Mouse (Mus musculus): ENCODE measurements at regions not wholly inside any gene's neighbourhood (a gene's known extent, or its start where the extent isn't known, plus 50 kb on each side); places are given as distances from the start of the nearest gene placed in this dataset.

GRCm38 (mm10) chr4:148747315-148747644 lies 56.9 kb upstream of the Casz1 start:
- no peak overlapping the region for H3K4me3 ChIP-seq
- DNase-seq, result peak in 1 of 2 experiments; percentile 27
- WGBS, result 50% methylated on average over 7 of the region's 7 CpGs
- peaks cover 3% of the 10 kb centered on the region; the same call in 1 of the 2 replicates for H3K4me1 ChIP-seq (ENCODE audit: control insufficient read depth, insufficient read depth, low read length)
- H3K27ac ChIP-seq, result peak overlapping the region; percentile 78
- H3K27me3 ChIP-seq (ENCODE audit: control insufficient read depth, insufficient read depth, low read length), result no peaks in the 10 kb centered on the region
- no peaks in the 10 kb centered on the region for H3K36me3 ChIP-seq (ENCODE audit: control insufficient read depth, insufficient read depth, low read length)
- no peak for TF ChIP-seq POLR2A (IDR thresholded peaks at IDR 0.05; ENCODE audit: insufficient read depth, low read depth, low read length)
- TF ChIP-seq EP300 (IDR thresholded peaks at IDR 0.05; ENCODE audit: insufficient read depth, low read depth, low read length), result 0 out of 2 replicates have a peak, but pooled peaks have one; percentile 1
- peak; percentile 18 for TF ChIP-seq CTCF (IDR thresholded peaks at IDR 0.05)
- no peak overlapping the region for H3K9ac ChIP-seq (ENCODE audit: low read depth, low read length)
- no peaks in the 10 kb centered on the region for H3K79me2 ChIP-seq (replicated peaks; ENCODE audit: control insufficient read depth, insufficient read depth, low read length)
- intact Hi-C loops (cut with DNase I), result loop anchor here (2.0 kb wide), 2 partner anchors 36 to 58 kb away; partner anchors contain the start of gene Casz1

DNA sequence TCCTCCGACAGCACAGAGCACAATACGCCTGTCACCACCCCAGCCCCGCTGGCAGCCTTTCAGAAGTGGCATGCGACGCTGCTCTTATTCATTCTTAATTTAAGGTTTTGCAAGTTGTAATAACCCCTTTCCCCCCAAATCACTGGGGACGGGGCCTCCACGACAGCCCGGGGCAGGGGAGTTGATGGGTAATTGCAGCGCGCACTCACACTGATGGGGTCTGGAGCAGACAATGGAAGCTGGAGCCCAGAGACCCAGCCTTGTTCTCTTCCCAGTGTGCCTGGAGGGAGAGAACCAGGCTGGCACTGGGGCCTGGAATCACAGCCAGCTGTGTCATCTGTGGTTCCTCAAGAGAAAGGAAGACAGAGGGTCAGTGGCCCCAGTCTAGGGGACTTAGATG lies 54.2 kb upstream of the Casz1 start:
- no peak for DNase-seq
- WGBS, result 68% methylated on average over 10 of the region's 10 CpGs

GRCm38 (mm10) chr4:148751591-148751990 lies 52.6 kb upstream of the Casz1 start:
- WGBS, result 44% methylated on average over 7 of the region's 7 CpGs
- H3K36me3 ChIP-seq (ENCODE audit: control insufficient read depth, insufficient read depth, low read length), result no peaks in the 10 kb centered on the region
- intact Hi-C loops (cut with DNase I), result no loop called here
- H3K27me3 ChIP-seq (ENCODE audit: control insufficient read depth, insufficient read depth, low read length), result no peaks in the 10 kb centered on the region
- H3K9ac ChIP-seq (ENCODE audit: low read depth, low read length), result no peak overlapping the region
- no peak overlapping the region for H3K27ac ChIP-seq
- H3K79me2 ChIP-seq (replicated peaks; ENCODE audit: control insufficient read depth, insufficient read depth, low read length), result no peaks in the 10 kb centered on the region
- DNase-seq, result no peak
- TF ChIP-seq POLR2A (IDR thresholded peaks at IDR 0.05; ENCODE audit: insufficient read depth, low read depth, low read length), result no peak
- no peak for TF ChIP-seq CTCF (IDR thresholded peaks at IDR 0.05)
- TF ChIP-seq EP300 (IDR thresholded peaks at IDR 0.05; ENCODE audit: insufficient read depth, low read depth, low read length), result no peak
- H3K4me1 ChIP-seq (ENCODE audit: control insufficient read depth, insufficient read depth, low read length), result peaks cover 3% of the 10 kb centered on the region; the same call in 1 of the 2 replicates
- no peak overlapping the region for H3K4me3 ChIP-seq

More for the DNA sequence above, 54.2 kb upstream of the Casz1 start:
- peaks cover 3% of the 10 kb centered on the region; the same call in 1 of the 2 replicates for H3K4me1 ChIP-seq (ENCODE audit: control insufficient read depth, insufficient read depth, low read length)
- H3K79me2 ChIP-seq (replicated peaks; ENCODE audit: control insufficient read depth, insufficient read depth, low read length), result no peaks in the 10 kb centered on the region
- H3K27ac ChIP-seq, result no peak overlapping the region
- intact Hi-C loops (cut with DNase I), result no loop called here
- H3K9ac ChIP-seq (ENCODE audit: low read depth, low read length), result no peak overlapping the region
- H3K4me3 ChIP-seq, result no peak overlapping the region
- H3K36me3 ChIP-seq (ENCODE audit: control insufficient read depth, insufficient read depth, low read length), result no peaks in the 10 kb centered on the region
- TF ChIP-seq CTCF (IDR thresholded peaks at IDR 0.05) (no peak), EP300 (IDR thresholded peaks at IDR 0.05; ENCODE audit: insufficient read depth, low read depth, low read length) (no peak), POLR2A (IDR thresholded peaks at IDR 0.05; ENCODE audit: insufficient read depth, low read depth, low read length) (no peak)
- no peaks in the 10 kb centered on the region for H3K27me3 ChIP-seq (ENCODE audit: control insufficient read depth, insufficient read depth, low read length)

GRCm38 (mm10) chr4:148752360-148753093 lies 51.7 kb upstream of the Casz1 start:
- TF ChIP-seq CTCF (IDR thresholded peaks at IDR 0.05), result no peak
- TF ChIP-seq POLR2A (IDR thresholded peaks at IDR 0.05; ENCODE audit: insufficient read depth, low read depth, low read length), result no peak
- no peak for TF ChIP-seq EP300 (IDR thresholded peaks at IDR 0.05; ENCODE audit: insufficient read depth, low read depth, low read length)
- H3K79me2 ChIP-seq (replicated peaks; ENCODE audit: control insufficient read depth, insufficient read depth, low read length), result no peaks in the 10 kb centered on the region
- intact Hi-C loops (cut with DNase I), result no loop called here
- WGBS, result 89% methylated on average over 14 of the region's 14 CpGs
- H3K27me3 ChIP-seq (ENCODE audit: control insufficient read depth, insufficient read depth, low read length), result no peaks in the 10 kb centered on the region
- no peak overlapping the region for H3K27ac ChIP-seq
- DNase-seq, result no peak
- no peaks in the 10 kb centered on the region for H3K36me3 ChIP-seq (ENCODE audit: control insufficient read depth, insufficient read depth, low read length)
- no peaks in the 10 kb centered on the region for H3K4me1 ChIP-seq (ENCODE audit: control insufficient read depth, insufficient read depth, low read length)
- H3K9ac ChIP-seq (ENCODE audit: low read depth, low read length), result no peak overlapping the region
- H3K4me3 ChIP-seq, result no peak overlapping the region

DNA sequence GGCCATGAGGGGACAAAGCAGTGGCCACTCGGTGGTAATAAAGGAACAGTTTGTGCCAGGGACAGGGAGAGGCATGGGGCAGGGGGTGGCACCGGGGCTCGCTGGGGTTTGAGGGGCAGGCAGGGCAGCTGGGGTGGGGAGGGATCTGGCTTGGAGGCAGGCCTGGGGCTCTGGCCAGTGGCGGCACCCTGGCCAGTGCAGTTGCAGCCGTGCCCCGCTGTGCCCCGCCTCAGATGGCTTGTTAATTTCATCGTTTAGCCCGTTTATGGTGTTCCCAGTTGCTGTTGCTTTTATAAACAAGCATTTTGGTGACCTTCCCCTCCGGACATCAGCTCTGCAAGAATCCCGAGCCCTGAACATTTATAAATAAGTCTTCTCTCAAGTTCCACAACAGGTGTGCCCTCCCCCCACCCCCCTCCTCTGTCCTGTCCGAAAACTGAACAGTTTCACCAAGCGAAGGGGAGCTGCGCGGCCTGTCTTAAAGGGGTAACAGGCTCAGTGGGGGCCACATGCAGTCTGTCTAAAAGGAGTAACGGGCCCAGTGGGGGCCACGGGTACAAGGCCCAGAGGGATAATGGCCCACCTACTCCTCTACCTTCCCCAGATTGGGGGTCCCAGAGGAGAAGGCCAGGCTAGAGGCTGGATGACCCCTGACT lies 51.0 kb upstream of the Casz1 start:
- Histone ChIP-seq H3K27me3 (ENCODE audit: control insufficient read depth, insufficient read depth, low read length) (no peaks in the 10 kb centered on the region), H3K4me1 (ENCODE audit: control insufficient read depth, insufficient read depth, low read length) (no peaks in the 10 kb centered on the region), H3K27ac (no peak overlapping the region), H3K4me3 (no peak overlapping the region), H3K79me2 (replicated peaks; ENCODE audit: control insufficient read depth, insufficient read depth, low read length) (no peaks in the 10 kb centered on the region), H3K36me3 (ENCODE audit: control insufficient read depth, insufficient read depth, low read length) (no peaks in the 10 kb centered on the region), H3K9ac (ENCODE audit: low read depth, low read length) (no peak overlapping the region)
- TF ChIP-seq POLR2A (IDR thresholded peaks at IDR 0.05; ENCODE audit: insufficient read depth, low read depth, low read length) (no peak), CTCF (IDR thresholded peaks at IDR 0.05) (no peak), EP300 (IDR thresholded peaks at IDR 0.05; ENCODE audit: insufficient read depth, low read depth, low read length) (no peak)
- intact Hi-C loops (cut with DNase I), result no loop called here
- DNase-seq, result no peak
- WGBS, result 87% methylated on average over 17 of the region's 17 CpGs

DNA sequence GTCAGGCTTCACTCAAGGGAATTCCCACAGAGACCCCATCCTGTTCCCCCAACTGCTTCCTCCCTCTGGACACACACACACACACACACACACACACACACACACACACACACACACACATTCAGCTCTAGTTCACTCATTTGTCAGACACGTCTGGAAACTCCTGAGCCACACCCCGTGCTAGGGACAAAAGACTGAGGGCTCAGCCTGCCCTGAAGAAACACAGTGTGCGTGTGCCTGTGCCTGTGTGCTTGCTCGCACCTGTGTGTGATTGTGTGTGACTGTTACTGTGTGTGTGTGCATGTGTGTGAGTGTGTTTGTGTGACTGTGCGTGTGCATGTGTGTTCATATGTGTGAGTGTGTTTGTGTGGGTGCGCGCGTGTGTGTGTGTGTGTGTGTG lies 50.4 kb upstream of the Casz1 start:
- Histone ChIP-seq H3K4me3 (no peak overlapping the region), H3K4me1 (ENCODE audit: control insufficient read depth, insufficient read depth, low read length) (no peaks in the 10 kb centered on the region), H3K9ac (ENCODE audit: low read depth, low read length) (no peak overlapping the region), H3K27me3 (ENCODE audit: control insufficient read depth, insufficient read depth, low read length) (no peaks in the 10 kb centered on the region), H3K79me2 (replicated peaks; ENCODE audit: control insufficient read depth, insufficient read depth, low read length) (no peaks in the 10 kb centered on the region), H3K36me3 (ENCODE audit: control insufficient read depth, insufficient read depth, low read length) (no peaks in the 10 kb centered on the region), H3K27ac (no peak overlapping the region)
- WGBS, result 88% methylated on average over 8 of the region's 8 CpGs
- intact Hi-C loops (cut with DNase I), result no loop called here
- DNase-seq, result no peak
- no peak for TF ChIP-seq CTCF (IDR thresholded peaks at IDR 0.05)
- no peak for TF ChIP-seq EP300 (IDR thresholded peaks at IDR 0.05; ENCODE audit: insufficient read depth, low read depth, low read length)
- no peak for TF ChIP-seq POLR2A (IDR thresholded peaks at IDR 0.05; ENCODE audit: insufficient read depth, low read depth, low read length)

Measured in heart, adult 2 months (tissue).